Mouse (Mus musculus): ENCODE results near the gene Cryzl1. TPM values are rescaled to one million over a fixed set of nuclear protein-coding genes. Genes with fewer than 3 reads are reported as not detected.

Cryzl1 gene
- total RNA-seq, 2 experiments from 2014 or later: 107 to 108 TPM

GRCm38 (mm10) chr16:91704603-91705340 lies 24.0 kb downstream of the Cryzl1 start:
- peak; percentile 35 for TF ChIP-seq CTCF (IDR thresholded peaks at IDR 0.05)
- Histone ChIP-seq H3K4me3 (no peak overlapping the region), H3K27ac (no peak overlapping the region)
- intact Hi-C loops (cut with DNase I): no loop called here
- peak in 1 of 2 experiments; percentile 47 for DNase-seq (ENCODE audit: extremely low spot score in 1 of 2, low spot score in 2 of 2)

- DNase-seq (ENCODE audit: extremely low spot score in 1 of 2, low spot score in 2 of 2): no peak
- Histone ChIP-seq H3K27ac (no peak overlapping the region), H3K4me3 (no peak overlapping the region)
- TF ChIP-seq CTCF (IDR thresholded peaks at IDR 0.05): no peak
- intact Hi-C loops (cut with DNase I): no loop called here
These were observed 26.0 kb downstream of the Cryzl1 start for GRCm38 (mm10) chr16:91702771-91703188.

- H3K27ac ChIP-seq: no peak overlapping the region
- TF ChIP-seq CTCF (IDR thresholded peaks at IDR 0.05): no peak
- no peak overlapping the region for H3K4me3 ChIP-seq
- DNase-seq (ENCODE audit: extremely low spot score in 1 of 2, low spot score in 2 of 2): no peak
- intact Hi-C loops (cut with DNase I): no loop called here
These were observed 26.9 kb downstream of the Cryzl1 start for GRCm38 (mm10) chr16:91701908-91702307.

- Histone ChIP-seq H3K27ac (no peak overlapping the region), H3K4me3 (no peak overlapping the region)
- intact Hi-C loops (cut with DNase I): loop anchor here (5.0 kb wide), 1 partner anchor 218 kb away; no protein-coding TSS in a partner anchor
- no peak for TF ChIP-seq CTCF (IDR thresholded peaks at IDR 0.05)
- no peak for DNase-seq (ENCODE audit: extremely low spot score in 1 of 2, low spot score in 2 of 2)
These were observed 29.8 kb downstream of the Cryzl1 start for GRCm38 (mm10) chr16:91698995-91699394.

GRCm38 (mm10) chr16:91695108-91695755 lies 33.5 kb downstream of the Cryzl1 start:
- intact Hi-C loops (cut with DNase I): loop anchor here (5.0 kb wide), 1 partner anchor 222 kb away; no protein-coding TSS in a partner anchor
- Histone ChIP-seq H3K4me3 (no peak overlapping the region), H3K27ac (no peak overlapping the region)
- no peak for TF ChIP-seq CTCF (IDR thresholded peaks at IDR 0.05)
- DNase-seq (ENCODE audit: extremely low spot score in 1 of 2, low spot score in 2 of 2): no peak

- Histone ChIP-seq H3K4me3 (no peak overlapping the region), H3K27ac (no peak overlapping the region)
- DNase-seq (ENCODE audit: extremely low spot score in 1 of 2, low spot score in 2 of 2): peak; percentile 58 to 67
- peak; percentile 81 for TF ChIP-seq CTCF (IDR thresholded peaks at IDR 0.05)
- intact Hi-C loops (cut with DNase I): loop anchor here (5.0 kb wide), 1 partner anchor 223 kb away; no protein-coding TSS in a partner anchor
These were observed 34.2 kb downstream of the Cryzl1 start for GRCm38 (mm10) chr16:91694455-91695084.

- intact Hi-C loops (cut with DNase I): loop anchor here (5.0 kb wide), 1 partner anchor 37 kb away; no protein-coding TSS in a partner anchor
- TF ChIP-seq CTCF (IDR thresholded peaks at IDR 0.05): no peak
- H3K27ac ChIP-seq: 0 out of 2 replicates have a peak overlapping the region, but pooled peaks have one; percentile 3
- DNase-seq (ENCODE audit: extremely low spot score in 1 of 2, low spot score in 2 of 2): no peak
- H3K4me3 ChIP-seq: no peak overlapping the region; the same call in 1 of the 2 replicates
These were observed 39.0 kb downstream of the Cryzl1 start for GRCm38 (mm10) chr16:91689791-91690190.

GRCm38 (mm10) chr16:91688619-91689334 lies 40.0 kb downstream of the Cryzl1 start, which contains the start of gene Donson:
TSS of gene Donson (minus strand) at chr16:91688770.
- TF ChIP-seq CTCF (IDR thresholded peaks at IDR 0.05): no peak
- Histone ChIP-seq H3K27ac (peak within 1 kb of the TSS; percentile 78), H3K4me3 (peak within 1 kb of the TSS; percentile 72)
- intact Hi-C loops (cut with DNase I): loop anchor here (5.0 kb wide), 1 partner anchor 36 kb away; no protein-coding TSS in a partner anchor
- peak; percentile 94 to 95 for DNase-seq (ENCODE audit: extremely low spot score in 1 of 2, low spot score in 2 of 2)

GRCm38 (mm10) chr16:91688023-91688618 lies 40.7 kb downstream of the Cryzl1 start:
- intact Hi-C loops (cut with DNase I): loop anchor here (5.0 kb wide), 1 partner anchor 36 kb away; no protein-coding TSS in a partner anchor

GRCm38 (mm10) chr16:91686369-91686768 lies 42.4 kb downstream of the Cryzl1 start:
- no peak for DNase-seq (ENCODE audit: extremely low spot score in 1 of 2, low spot score in 2 of 2)
- intact Hi-C loops (cut with DNase I): loop anchor here (5.0 kb wide), 1 partner anchor 34 kb away; no protein-coding TSS in a partner anchor
- H3K4me3 ChIP-seq: no peak overlapping the region
- no peak overlapping the region for H3K27ac ChIP-seq
- TF ChIP-seq CTCF (IDR thresholded peaks at IDR 0.05): no peak

More at GRCm38 (mm10) chr16:91688023-91688618, 40.7 kb downstream of the Cryzl1 start:
- Histone ChIP-seq H3K4me3 (peak overlapping the region; percentile 72), H3K27ac (peak overlapping the region; percentile 78)
- no peak for DNase-seq (ENCODE audit: extremely low spot score in 1 of 2, low spot score in 2 of 2)
- TF ChIP-seq CTCF (IDR thresholded peaks at IDR 0.05): no peak

Data from left cerebral cortex, adult 2 months (tissue).